Mouse (Mus musculus) embryo, embryonic 10.5 days (tissue): ENCODE measurements around the gene Snupn.

ENCODE experiments used
- DNase-seq: peaks from one replicate; pipeline ENCODE4 v3.0.0-alpha.2; 2015; ENCODE audit warnings: low spot score

The Snupn gene

GRCm38 (mm10) chr9:57012393-57012792 lies 61.7 kb downstream of the Snupn start:
- DNase-seq = no peak

- DNase-seq = no peak
Observed at GRCm38 (mm10) chr9:57012895-57013294, 62.2 kb downstream of the Snupn start.

GRCm38 (mm10) chr9:57013756-57014155 lies 63.1 kb downstream of the Snupn start:
- DNase-seq = no peak

- DNase-seq = no peak
Observed at GRCm38 (mm10) chr9:57014766-57015165, 64.1 kb downstream of the Snupn start.

DNA sequence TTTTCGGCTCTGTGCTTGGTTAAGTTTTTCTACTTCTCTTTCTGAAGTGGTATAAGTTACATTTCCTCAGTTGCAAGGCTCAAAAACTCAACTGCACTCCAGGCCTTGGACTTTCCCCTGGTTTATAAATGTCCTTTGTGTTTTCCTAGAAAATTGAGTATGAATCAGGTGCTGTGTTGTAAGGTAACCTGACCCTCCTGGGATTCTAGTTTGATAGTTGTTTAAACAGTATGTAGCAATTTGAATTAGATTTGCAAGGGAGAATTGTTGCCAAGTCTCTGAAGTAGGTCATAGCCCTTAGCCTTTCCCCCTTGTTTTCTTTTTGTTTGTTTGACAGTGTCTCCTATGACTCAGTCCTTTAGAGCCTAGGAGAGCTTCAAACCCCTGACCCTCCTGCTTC lies 67.0 kb downstream of the Snupn start:
- DNase-seq = no peak

- no peak for DNase-seq
Observed at GRCm38 (mm10) chr9:57031756-57032155, 81.1 kb downstream of the Snupn start.
